Mouse (Mus musculus) urinary bladder, postnatal 10 days (tissue): ENCODE results near the gene Ntng2.

Experiments
- DNase-seq: peaks from one replicate; pipeline ENCODE4 v3.0.0; 2022; ENCODE audit warnings: low spot score

The Ntng2 gene

DNA sequence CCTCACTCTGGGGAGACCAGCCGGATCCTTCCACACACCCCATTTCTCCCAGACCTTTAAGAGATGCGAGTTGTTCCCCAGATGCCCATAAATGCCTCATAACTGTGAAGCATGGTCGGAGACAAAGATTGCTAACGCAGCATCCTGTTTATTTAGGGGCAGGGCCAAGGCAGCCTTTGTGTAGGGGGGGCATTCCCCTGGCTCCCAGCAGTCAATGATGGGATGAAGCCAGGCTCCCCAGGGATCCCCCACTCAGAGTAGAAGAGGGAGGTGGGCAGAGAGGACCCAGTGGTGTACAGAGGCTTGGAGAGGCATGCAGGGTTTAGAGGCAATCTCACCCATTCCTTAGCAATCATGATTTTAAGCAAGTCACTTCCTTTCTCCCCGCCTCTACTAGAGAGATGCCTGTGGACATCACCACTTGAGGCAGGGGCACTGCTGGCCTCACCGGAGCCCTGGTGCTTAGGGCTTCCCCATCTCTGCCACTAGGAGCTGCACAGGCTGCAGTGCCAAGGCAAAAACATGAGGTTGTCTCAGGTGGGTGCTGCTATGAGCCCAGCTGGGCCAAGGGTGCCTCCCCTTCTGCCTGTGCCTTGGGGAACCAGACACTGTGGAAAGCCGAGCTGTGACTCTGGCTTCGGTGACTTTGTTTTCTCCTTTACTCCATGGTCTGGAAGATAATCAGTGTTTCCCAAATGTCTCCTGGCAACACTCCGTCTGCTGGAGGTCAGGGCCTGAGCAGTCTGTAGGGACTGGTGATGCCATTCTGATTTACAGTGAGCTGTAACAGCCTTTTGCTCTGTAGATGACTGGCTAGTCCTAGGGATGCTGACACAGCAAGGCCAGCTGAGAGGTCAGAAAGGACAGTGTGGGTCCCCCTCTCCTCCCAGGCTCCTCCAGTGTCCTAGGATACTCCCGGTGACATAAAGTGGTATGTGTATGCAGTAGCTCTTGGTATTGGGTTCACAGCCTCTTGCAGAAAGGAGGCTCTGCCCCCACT is 61.3 kb downstream of the Ntng2 start:
- DNase-seq: no peak

DNA sequence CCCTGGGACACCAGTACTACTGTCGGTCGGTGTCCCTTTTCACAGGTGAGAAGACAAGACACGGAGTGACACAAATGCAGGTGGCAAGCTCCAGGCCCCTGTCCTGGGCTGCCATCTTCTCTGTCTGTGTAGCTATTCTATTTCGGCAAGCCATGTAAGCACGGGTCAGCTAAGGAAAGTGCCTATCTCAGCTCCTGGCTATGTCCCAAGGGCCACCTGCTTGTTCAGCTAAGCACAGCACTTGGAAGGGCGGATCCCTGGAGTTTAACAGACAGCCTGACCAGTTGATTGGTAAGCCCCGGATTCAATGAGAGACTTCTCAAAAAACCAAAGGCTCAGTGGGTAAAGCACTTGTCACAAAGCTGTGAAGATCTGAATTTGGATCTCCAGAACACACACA is 62.4 kb downstream of the Ntng2 start:
- DNase-seq: no peak

DNA sequence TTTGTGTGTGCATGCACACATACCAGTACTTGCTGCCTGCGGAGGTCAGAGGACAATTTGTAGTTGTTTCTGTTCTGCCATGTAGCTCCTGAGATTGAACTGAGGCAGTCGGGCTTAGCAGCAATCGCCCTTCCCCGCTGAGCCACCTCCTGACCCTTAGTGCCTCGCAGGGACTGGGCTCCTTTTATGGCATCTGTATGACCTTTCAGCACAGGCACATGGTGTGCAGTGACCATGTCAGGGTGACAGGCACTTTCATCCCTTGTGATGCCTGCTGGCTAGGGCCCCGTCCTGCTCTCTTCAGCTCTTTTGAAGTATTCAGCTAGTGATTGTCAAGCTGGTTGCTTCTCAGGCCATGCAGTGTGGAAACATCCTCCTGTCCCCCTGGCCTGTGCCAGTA is 66.6 kb downstream of the Ntng2 start:
- no peak for DNase-seq

DNA sequence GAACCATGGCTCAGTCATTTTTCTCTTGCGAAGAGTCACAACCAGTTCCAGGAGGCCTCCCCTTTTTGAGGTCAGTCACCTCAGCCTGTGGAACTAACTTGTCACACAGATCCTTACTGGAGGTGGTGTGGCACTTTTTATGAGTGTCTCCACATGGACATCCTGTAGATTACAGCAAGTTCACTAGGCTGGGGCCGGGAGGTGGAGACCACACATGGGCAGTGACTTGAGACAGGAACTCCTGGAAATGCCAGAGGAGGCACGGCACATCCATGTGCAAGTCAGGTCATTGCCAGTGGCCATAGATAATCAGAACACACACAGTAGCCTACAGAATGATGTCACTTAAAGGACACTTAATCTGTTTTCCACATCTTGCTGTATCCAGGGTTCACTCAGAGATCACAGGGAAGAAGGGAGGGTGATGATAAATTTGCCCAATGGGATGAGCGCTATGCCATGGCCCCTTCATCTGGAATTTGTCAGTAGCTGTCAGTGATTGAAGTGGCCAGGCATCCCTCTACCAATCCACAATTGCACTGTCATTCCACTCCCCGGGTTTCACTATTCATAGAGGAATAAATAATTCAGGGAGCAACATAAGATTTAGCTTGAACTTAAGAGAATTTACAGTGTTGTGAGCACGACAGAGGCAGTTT is 69.4 kb downstream of the Ntng2 start:
- no peak for DNase-seq

- no peak for DNase-seq
Measured at GRCm38 (mm10) chr2:29181111-29181510, 71.7 kb downstream of the Ntng2 start.

GRCm38 (mm10) chr2:29179810-29180209 is 73.0 kb downstream of the Ntng2 start:
- no peak for DNase-seq

- DNase-seq: no peak
Measured at GRCm38 (mm10) chr2:29174887-29175286, 77.9 kb downstream of the Ntng2 start.

DNA sequence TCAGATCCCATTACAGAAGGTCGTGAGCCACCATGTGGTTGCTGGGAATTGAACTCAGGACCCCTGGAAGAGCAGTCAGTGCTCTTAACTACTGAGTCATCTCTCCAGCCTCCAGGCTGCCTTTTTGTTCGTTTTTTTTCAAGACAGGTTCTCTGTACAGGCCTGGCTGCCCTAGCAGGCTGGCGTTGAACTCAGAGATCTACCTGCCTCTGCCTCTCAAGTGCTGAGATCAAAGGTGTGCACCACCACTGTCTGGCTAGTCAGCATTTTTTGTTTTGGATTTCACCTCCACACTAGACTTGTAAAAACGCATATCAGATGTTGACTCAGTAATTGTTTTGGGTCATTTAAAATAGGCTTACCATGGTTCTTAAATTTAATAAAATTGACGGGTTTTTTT is 84.7 kb downstream of the Ntng2 start:
- DNase-seq: no peak

DNA sequence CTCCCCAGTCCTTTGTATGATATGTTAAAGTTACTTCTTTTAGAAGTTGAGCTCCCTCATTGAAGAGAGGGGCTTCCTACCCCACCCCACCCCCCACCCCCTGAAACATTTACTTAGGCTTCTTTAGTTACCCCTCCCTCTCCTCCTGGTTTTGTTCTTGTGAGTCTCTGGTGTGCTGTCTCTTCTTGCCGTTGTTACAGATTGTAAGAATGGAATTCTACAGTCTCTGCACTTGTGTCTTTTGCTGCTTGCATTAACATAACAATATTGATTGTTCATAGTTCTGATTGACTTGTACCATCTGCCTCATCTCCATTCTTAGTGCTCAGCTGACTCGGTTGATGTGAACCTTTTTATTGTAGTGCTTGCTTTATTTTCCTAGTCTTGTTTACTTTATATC is 100.9 kb downstream of the Ntng2 start:
- no peak for DNase-seq
